Mouse (Mus musculus): ENCODE measurements around the gene Slc11a2. TPM values are rescaled to one million over a fixed set of nuclear protein-coding genes. Genes with fewer than 3 reads are reported as not detected.

Slc11a2 gene
- polyA plus RNA-seq, 1 experiment from 2014 or later, result 12.2 TPM

- H3K36me3 ChIP-seq (ENCODE audit: control insufficient read depth, insufficient read depth, low read length), result peaks cover 18% of the 10 kb centered on the region
- H3K27ac ChIP-seq (replicated peaks), result no peak overlapping the region
- ATAC-seq (ENCODE audit: low FRiP score, low TSS enrichment) (peak; percentile 35), DNase-seq (ENCODE audit: low spot score) (peak; percentile 58)
- no peaks in the 10 kb centered on the region for H3K4me1 ChIP-seq (replicated peaks; ENCODE audit: control insufficient read depth, insufficient read depth)
- H3K27me3 ChIP-seq (ENCODE audit: control insufficient read depth, insufficient read depth, low read length), result no peaks in the 10 kb centered on the region
- TF ChIP-seq EP300 (optimal IDR thresholded peaks at IDR 0.05), result no peak
- TF ChIP-seq CTCF (IDR thresholded peaks at IDR 0.05; ENCODE audit: low read depth), result no peak
- H3K9me3 ChIP-seq (ENCODE audit: control insufficient read depth, low read length), result no peaks in the 10 kb centered on the region
- 84% methylated on average over 16 of the region's 16 CpGs for WGBS
- no peak overlapping the region for H3K4me2 ChIP-seq (replicated peaks; ENCODE audit: low read depth)
- no peak overlapping the region for H3K4me3 ChIP-seq (ENCODE audit: low read depth, low read length)
- no peak overlapping the region for H3K9ac ChIP-seq (ENCODE audit: low read length)
These were observed 21.4 kb downstream of the Slc11a2 start for GRCm38 (mm10) chr15:100403318-100404000.

DNA sequence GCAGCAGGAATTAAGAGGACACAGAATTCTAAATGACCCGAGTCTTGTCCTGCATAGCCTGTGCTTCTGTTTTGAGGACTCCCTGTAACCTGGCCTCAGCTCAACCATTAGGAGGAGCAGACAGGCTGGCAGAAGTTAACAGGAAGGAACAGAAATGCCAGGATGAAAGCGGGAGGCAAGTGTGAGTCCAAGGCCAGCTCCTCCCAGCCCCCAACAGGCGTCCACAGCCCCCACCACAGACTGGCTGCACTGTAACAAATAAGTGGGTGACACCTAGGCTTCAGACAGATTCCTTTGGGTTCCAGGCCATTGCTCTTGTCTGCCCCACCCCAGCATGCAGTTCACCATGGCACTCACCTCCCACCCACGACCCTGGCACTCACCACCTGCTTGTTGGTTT is 22.1 kb downstream of the Slc11a2 start:
- WGBS, result 67% methylated on average over 4 of the region's 4 CpGs
- H3K27ac ChIP-seq (replicated peaks), result no peak overlapping the region
- H3K4me2 ChIP-seq (replicated peaks; ENCODE audit: low read depth), result no peak overlapping the region
- no peaks in the 10 kb centered on the region for H3K27me3 ChIP-seq (ENCODE audit: control insufficient read depth, insufficient read depth, low read length)
- H3K36me3 ChIP-seq (ENCODE audit: control insufficient read depth, insufficient read depth, low read length), result peaks cover 21% of the 10 kb centered on the region
- no peak for TF ChIP-seq CTCF (IDR thresholded peaks at IDR 0.05; ENCODE audit: low read depth)
- TF ChIP-seq EP300 (optimal IDR thresholded peaks at IDR 0.05), result no peak
- H3K9me3 ChIP-seq (ENCODE audit: control insufficient read depth, low read length), result no peaks in the 10 kb centered on the region
- no peak for ATAC-seq (ENCODE audit: low FRiP score, low TSS enrichment)
- no peak overlapping the region for H3K9ac ChIP-seq (ENCODE audit: low read length)
- no peak for DNase-seq (ENCODE audit: low spot score)
- no peaks in the 10 kb centered on the region for H3K4me1 ChIP-seq (replicated peaks; ENCODE audit: control insufficient read depth, insufficient read depth)
- no peak overlapping the region for H3K4me3 ChIP-seq (ENCODE audit: low read depth, low read length)

GRCm38 (mm10) chr15:100402347-100402746 is 22.5 kb downstream of the Slc11a2 start:
- no peak overlapping the region for H3K4me2 ChIP-seq (replicated peaks; ENCODE audit: low read depth)
- TF ChIP-seq EP300 (optimal IDR thresholded peaks at IDR 0.05) (no peak), CTCF (IDR thresholded peaks at IDR 0.05; ENCODE audit: low read depth) (no peak)
- ATAC-seq (ENCODE audit: low FRiP score, low TSS enrichment) (no peak), DNase-seq (ENCODE audit: low spot score) (no peak)
- H3K36me3 ChIP-seq (ENCODE audit: control insufficient read depth, insufficient read depth, low read length), result peaks cover 22% of the 10 kb centered on the region
- 77% methylated on average over 14 of the region's 14 CpGs for WGBS
- no peak overlapping the region for H3K9ac ChIP-seq (ENCODE audit: low read length)
- no peak overlapping the region for H3K4me3 ChIP-seq (ENCODE audit: low read depth, low read length)
- no peak overlapping the region for H3K27ac ChIP-seq (replicated peaks)
- no peaks in the 10 kb centered on the region for H3K27me3 ChIP-seq (ENCODE audit: control insufficient read depth, insufficient read depth, low read length)
- no peaks in the 10 kb centered on the region for H3K9me3 ChIP-seq (ENCODE audit: control insufficient read depth, low read length)
- H3K4me1 ChIP-seq (replicated peaks; ENCODE audit: control insufficient read depth, insufficient read depth), result no peaks in the 10 kb centered on the region

GRCm38 (mm10) chr15:100401811-100402210 is 23.1 kb downstream of the Slc11a2 start:
- ATAC-seq (ENCODE audit: low FRiP score, low TSS enrichment) (no peak), DNase-seq (ENCODE audit: low spot score) (no peak)
- TF ChIP-seq CTCF (IDR thresholded peaks at IDR 0.05; ENCODE audit: low read depth) (no peak), EP300 (optimal IDR thresholded peaks at IDR 0.05) (no peak)
- H3K36me3 ChIP-seq (ENCODE audit: control insufficient read depth, insufficient read depth, low read length), result peaks cover 22% of the 10 kb centered on the region
- H3K9ac ChIP-seq (ENCODE audit: low read length), result no peak overlapping the region
- no peak overlapping the region for H3K4me3 ChIP-seq (ENCODE audit: low read depth, low read length)
- no peaks in the 10 kb centered on the region for H3K27me3 ChIP-seq (ENCODE audit: control insufficient read depth, insufficient read depth, low read length)
- no peaks in the 10 kb centered on the region for H3K4me1 ChIP-seq (replicated peaks; ENCODE audit: control insufficient read depth, insufficient read depth)
- no peak overlapping the region for H3K4me2 ChIP-seq (replicated peaks; ENCODE audit: low read depth)
- 92% methylated on average over 4 of the region's 4 CpGs for WGBS
- H3K9me3 ChIP-seq (ENCODE audit: control insufficient read depth, low read length), result no peaks in the 10 kb centered on the region
- H3K27ac ChIP-seq (replicated peaks), result no peak overlapping the region

GRCm38 (mm10) chr15:100400592-100401250 is 24.2 kb downstream of the Slc11a2 start:
- Histone ChIP-seq H3K9ac (ENCODE audit: low read length) (no peak overlapping the region), H3K27ac (replicated peaks) (no peak overlapping the region), H3K27me3 (ENCODE audit: control insufficient read depth, insufficient read depth, low read length) (no peaks in the 10 kb centered on the region), H3K4me2 (replicated peaks; ENCODE audit: low read depth) (no peak overlapping the region), H3K4me3 (ENCODE audit: low read depth, low read length) (no peak overlapping the region), H3K9me3 (ENCODE audit: control insufficient read depth, low read length) (no peaks in the 10 kb centered on the region), H3K36me3 (ENCODE audit: control insufficient read depth, insufficient read depth, low read length) (peaks cover 25% of the 10 kb centered on the region), H3K4me1 (replicated peaks; ENCODE audit: control insufficient read depth, insufficient read depth) (no peaks in the 10 kb centered on the region)
- no peak for TF ChIP-seq EP300 (optimal IDR thresholded peaks at IDR 0.05)
- TF ChIP-seq CTCF (IDR thresholded peaks at IDR 0.05; ENCODE audit: low read depth), result no peak
- ATAC-seq (ENCODE audit: low FRiP score, low TSS enrichment) (0 out of 2 replicates have a peak, but pooled peaks have one; percentile 38), DNase-seq (ENCODE audit: low spot score) (no peak)
- 80% methylated on average over 16 of the region's 16 CpGs for WGBS

DNA sequence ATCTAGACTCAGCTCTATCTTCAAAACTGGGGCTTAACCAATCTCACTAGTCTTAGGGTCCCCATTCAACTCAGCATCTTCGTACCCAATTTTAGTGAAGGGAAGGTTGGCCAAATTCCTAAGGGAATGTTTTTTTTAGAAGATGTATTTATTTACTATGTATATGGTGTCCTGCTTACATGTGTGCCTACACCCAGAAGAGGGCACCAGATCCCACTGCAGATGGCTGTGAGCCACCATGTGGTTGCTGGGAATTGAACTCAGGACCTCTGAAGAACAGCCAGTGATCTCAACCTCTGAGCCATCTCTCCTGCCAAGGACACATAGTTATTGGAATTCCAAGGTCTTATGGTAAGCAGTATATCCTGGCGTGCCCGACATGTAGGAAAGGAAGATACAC is 29.3 kb downstream of the Slc11a2 start:
- WGBS, result 99% methylated on average over 3 of the region's 3 CpGs
- no peak for DNase-seq (ENCODE audit: low spot score)
- no peak overlapping the region for H3K9ac ChIP-seq (ENCODE audit: low read length)

More for the DNA sequence above, 29.3 kb downstream of the Slc11a2 start:
- no peak overlapping the region for H3K4me2 ChIP-seq (replicated peaks; ENCODE audit: low read depth)
- no peaks in the 10 kb centered on the region for H3K4me1 ChIP-seq (replicated peaks; ENCODE audit: control insufficient read depth, insufficient read depth)
- TF ChIP-seq CTCF (IDR thresholded peaks at IDR 0.05; ENCODE audit: low read depth), result peak; percentile 41
- TF ChIP-seq EP300 (optimal IDR thresholded peaks at IDR 0.05), result no peak
- H3K27ac ChIP-seq (replicated peaks), result no peak overlapping the region
- H3K36me3 ChIP-seq (ENCODE audit: control insufficient read depth, insufficient read depth, low read length), result peaks cover 19% of the 10 kb centered on the region
- H3K27me3 ChIP-seq (ENCODE audit: control insufficient read depth, insufficient read depth, low read length), result no peaks in the 10 kb centered on the region
- ATAC-seq (ENCODE audit: low FRiP score, low TSS enrichment), result no peak
- no peaks in the 10 kb centered on the region for H3K9me3 ChIP-seq (ENCODE audit: control insufficient read depth, low read length)
- H3K4me3 ChIP-seq (ENCODE audit: low read depth, low read length), result no peak overlapping the region

Data from stomach, postnatal 0 days (tissue).